Mouse (Mus musculus) A20 (cell line): ENCODE data around the gene Snrnp25.

Experiments
- DNase-seq: peaks from one replicate; pipeline ENCODE4 v3.0.0-alpha.2; 2011; ENCODE audit warnings: low read depth, low spot score

Gene Snrnp25

GRCm38 (mm10) chr11:32243205-32243955, 38.2 kb downstream of the Snrnp25 start:
- no peak for DNase-seq

GRCm38 (mm10) chr11:32244064-32244463, 38.8 kb downstream of the Snrnp25 start:
- DNase-seq = no peak

- peak; percentile 57 for DNase-seq
Measured at GRCm38 (mm10) chr11:32244617-32245016, 39.4 kb downstream of the Snrnp25 start.

- DNase-seq = no peak
Measured at GRCm38 (mm10) chr11:32245614-32246013, 40.4 kb downstream of the Snrnp25 start.

- DNase-seq = peak; percentile 34
Measured at GRCm38 (mm10) chr11:32247068-32247467, 41.9 kb downstream of the Snrnp25 start.

GRCm38 (mm10) chr11:32248350-32248749, 43.1 kb downstream of the Snrnp25 start:
- no peak for DNase-seq

- no peak for DNase-seq
Measured at GRCm38 (mm10) chr11:32250880-32251763, 45.9 kb downstream of the Snrnp25 start.

- DNase-seq = no peak
Measured at GRCm38 (mm10) chr11:32253121-32253520, 47.9 kb downstream of the Snrnp25 start.

GRCm38 (mm10) chr11:32256146-32256545, 50.9 kb downstream of the Snrnp25 start:
- no peak for DNase-seq

- no peak for DNase-seq
Measured at GRCm38 (mm10) chr11:32256566-32256965, 51.4 kb downstream of the Snrnp25 start.
